Mouse (Mus musculus) testis, adult 10 weeks (tissue): ENCODE results near the gene Cdh4. TPM values are rescaled to one million over a fixed set of nuclear protein-coding genes. Genes with fewer than 3 reads are reported as not detected.

Source experiments
- polyA plus RNA-seq: library from polyadenylated mRNA; stranded (reverse); fragments of 350-450 nt; fragmentation: Illumina TruSeq; extraction: RNeasy Lipid Tissue Mini Kit (QIAGEN cat#74804); gene quantifications from one replicate; pipeline ENCODE4 v1.2.3, GENCODE M21; 2014; ENCODE audit warnings: low read depth, low replicate concordance

Gene Cdh4
- 0.04 TPM for polyA plus RNA-seq

GRCm38 (mm10) chr2:179442191-179442540, at the start of gene Cdh4:
Gene Cdh4, plus strand, starts transcription at chr2:179442431.

